Mouse (Mus musculus) stomach, embryonic 15.5 days (tissue): ENCODE measurements around the gene Gm4952. TPM values are rescaled to one million over a fixed set of nuclear protein-coding genes. Genes with fewer than 3 reads are reported as not detected.
"Not testable (repeated sequence)": the region's sequence is repeated elsewhere in the genome, so short reads cannot be mapped to it uniquely, and the experiment has no call there.

Source experiments
- ATAC-seq: fragments of 200-750 bp; cut with Nextera tagmentation; 2 replicates; pipeline ENCODE4 v1.8.0; 2017; ENCODE audit warnings: low read depth, moderate number of reproducible peaks, moderate TSS enrichment; ENCODE audit not compliant: insufficient read depth, low FRiP score
- H3K27ac ChIP-seq: fragments of 300-500 bp; sonication (generic); 2 replicates; pipeline ENCODE4 v1.5.1; 2015; ENCODE audit warnings: mild to moderate bottlenecking, inconsistent platforms
- H3K27me3 ChIP-seq: fragments of 300-500 bp; sonication (generic); replicated peaks from 2 replicates; pipeline ENCODE4 v1.6.1; 2015; ENCODE audit warnings: inconsistent platforms
- H3K36me3 ChIP-seq: fragments of 300-500 bp; sonication (generic); 2 replicates; pipeline ENCODE4 v1.6.1; 2015; ENCODE audit warnings: inconsistent platforms
- H3K4me1 ChIP-seq: fragments of 300-500 bp; sonication (generic); 2 replicates; pipeline ENCODE4 v1.6.1; 2015; ENCODE audit warnings: inconsistent platforms
- H3K4me2 ChIP-seq: fragments of 300-500 bp; sonication (generic); 2 replicates; pipeline ENCODE4 v1.6.1; 2015; ENCODE audit warnings: mild to moderate bottlenecking, inconsistent platforms
- H3K4me3 ChIP-seq: fragments of 300-500 bp; sonication (generic); replicated peaks from 2 replicates; pipeline ENCODE4 v1.5.1; 2015; ENCODE audit warnings: inconsistent platforms
- H3K9ac ChIP-seq: fragments of 300-500 bp; sonication (generic); 2 replicates; pipeline ENCODE4 v1.6.1; 2015; ENCODE audit warnings: inconsistent platforms
- H3K9me3 ChIP-seq: fragments of 300-500 bp; sonication (generic); 2 replicates; pipeline ENCODE4 v1.6.1; 2016; ENCODE audit warnings: inconsistent platforms
- WGBS: fragments of 180-500 bp; shearing (Covaris S2); methylation state at CpG from one replicate; pipeline ENCODE4 v1.1.7; 2015; 5-methylcytosine and 5-hydroxymethylcytosine counted together
- polyA plus RNA-seq: library from polyadenylated mRNA; unstranded; fragments of >200 nt; fragmentation: Nextera tagmentation; extraction: Ambion mirVana; gene quantifications from 2 replicates; pipeline ENCODE4 v1.2.1, GENCODE M21; 2015

Gm4952 gene
- polyA plus RNA-seq, 1 experiment from 2014 or later = 0.32 TPM

GRCm38 (mm10) chr19:12633176-12633575 lies 33.4 kb downstream of the Gm4952 start, which contains the start of gene Glyat:
Gene Glyat (plus strand): TSS chr19:12633308.
- Histone ChIP-seq H3K4me2 (no peak within 1 kb of the TSS), H3K9me3 (no peaks in the 10 kb centered on the region), H3K4me3 (no peak within 1 kb of the TSS), H3K36me3 (no peaks in the 10 kb centered on the region), H3K9ac (no peak within 1 kb of the TSS), H3K4me1 (no peaks in the 10 kb centered on the region), H3K27me3 (no peaks in the 10 kb centered on the region), H3K27ac (no peak within 1 kb of the TSS)
- no peak for ATAC-seq
- WGBS = 62% methylated on average over 4 of the region's 4 CpGs

GRCm38 (mm10) chr19:12634259-12634658 lies 34.5 kb downstream of the Gm4952 start:
- no peak for ATAC-seq
- no peaks in the 10 kb centered on the region for H3K4me1 ChIP-seq
- H3K27me3 ChIP-seq = no peaks in the 10 kb centered on the region
- no peak overlapping the region for H3K4me2 ChIP-seq
- WGBS = 84% methylated on average over 3 of the region's 3 CpGs
- no peak overlapping the region for H3K27ac ChIP-seq
- H3K9me3 ChIP-seq = no peaks in the 10 kb centered on the region
- H3K36me3 ChIP-seq = no peaks in the 10 kb centered on the region
- no peak overlapping the region for H3K9ac ChIP-seq
- H3K4me3 ChIP-seq = no peak overlapping the region

GRCm38 (mm10) chr19:12634963-12635362 lies 35.2 kb downstream of the Gm4952 start:
- ATAC-seq = no peak

GRCm38 (mm10) chr19:12636863-12637262 lies 37.1 kb downstream of the Gm4952 start:
- no peak for ATAC-seq

More at GRCm38 (mm10) chr19:12634963-12635362, 35.2 kb downstream of the Gm4952 start:
- H3K27me3 ChIP-seq = no peaks in the 10 kb centered on the region
- no peaks in the 10 kb centered on the region for H3K36me3 ChIP-seq
- H3K27ac ChIP-seq = no peak overlapping the region
- 77% methylated on average over 4 of the region's 4 CpGs for WGBS
- no peak overlapping the region for H3K9ac ChIP-seq
- no peaks in the 10 kb centered on the region for H3K4me1 ChIP-seq
- no peak overlapping the region for H3K4me2 ChIP-seq
- H3K4me3 ChIP-seq = no peak overlapping the region
- no peaks in the 10 kb centered on the region for H3K9me3 ChIP-seq

GRCm38 (mm10) chr19:12638049-12638448 lies 38.3 kb downstream of the Gm4952 start:
- H3K36me3 ChIP-seq = no peaks in the 10 kb centered on the region
- no peak overlapping the region for H3K9ac ChIP-seq
- H3K9me3 ChIP-seq = no peaks in the 10 kb centered on the region
- WGBS = 72% methylated on average over 1 of the region's 1 CpGs
- no peaks in the 10 kb centered on the region for H3K27me3 ChIP-seq
- H3K4me2 ChIP-seq = no peak overlapping the region
- H3K4me3 ChIP-seq = no peak overlapping the region
- no peak overlapping the region for H3K27ac ChIP-seq
- ATAC-seq = no peak
- no peaks in the 10 kb centered on the region for H3K4me1 ChIP-seq

More at GRCm38 (mm10) chr19:12636863-12637262, 37.1 kb downstream of the Gm4952 start:
- Histone ChIP-seq H3K4me1 (no peaks in the 10 kb centered on the region), H3K4me3 (no peak overlapping the region), H3K4me2 (no peak overlapping the region), H3K27ac (no peak overlapping the region), H3K36me3 (no peaks in the 10 kb centered on the region), H3K27me3 (no peaks in the 10 kb centered on the region), H3K9ac (no peak overlapping the region), H3K9me3 (no peaks in the 10 kb centered on the region)
- 60% methylated on average over 3 of the region's 3 CpGs for WGBS

GRCm38 (mm10) chr19:12649511-12649910 lies 49.7 kb downstream of the Gm4952 start:
- Histone ChIP-seq H3K9me3 (no peaks in the 10 kb centered on the region), H3K27me3 (no peaks in the 10 kb centered on the region), H3K4me1 (no peaks in the 10 kb centered on the region), H3K4me3 (no peak overlapping the region), H3K9ac (no peak overlapping the region), H3K27ac (no peak overlapping the region), H3K36me3 (no peaks in the 10 kb centered on the region), H3K4me2 (no peak overlapping the region)
- no peak for ATAC-seq

GRCm38 (mm10) chr19:12666156-12666555 lies 66.4 kb downstream of the Gm4952 start:
- Histone ChIP-seq H3K9me3 (no peaks in the 10 kb centered on the region), H3K36me3 (no peaks in the 10 kb centered on the region), H3K27me3 (no peaks in the 10 kb centered on the region), H3K4me3 (no peak overlapping the region), H3K4me2 (no peak overlapping the region), H3K27ac (no peak overlapping the region), H3K9ac (no peak overlapping the region), H3K4me1 (no peaks in the 10 kb centered on the region)
- 73% methylated on average over 1 of the region's 1 CpGs for WGBS
- no peak for ATAC-seq

- not testable (repeated sequence) for H3K9me3 ChIP-seq, H3K4me3 ChIP-seq, H3K4me1 ChIP-seq, H3K36me3 ChIP-seq, H3K9ac ChIP-seq, H3K27me3 ChIP-seq, H3K4me2 ChIP-seq, H3K27ac ChIP-seq, ATAC-seq
- 90% methylated on average over 3 of the region's 3 CpGs for WGBS
Measured at GRCm38 (mm10) chr19:12668601-12669000, 68.8 kb downstream of the Gm4952 start.

GRCm38 (mm10) chr19:12670139-12670538 lies 70.4 kb downstream of the Gm4952 start, which contains the start of gene Olfr1442:
Gene Olfr1442 (plus strand): TSS chr19:12670439.
- Histone ChIP-seq H3K9me3 (no peaks in the 10 kb centered on the region), H3K9ac (no peak within 1 kb of the TSS), H3K27me3 (no peaks in the 10 kb centered on the region), H3K4me1 (no peaks in the 10 kb centered on the region), H3K4me3 (no peak within 1 kb of the TSS), H3K4me2 (no peak within 1 kb of the TSS), H3K27ac (no peak within 1 kb of the TSS), H3K36me3 (no peaks in the 10 kb centered on the region)
- no peak for ATAC-seq

- no peak overlapping the region for H3K9ac ChIP-seq
- no peaks in the 10 kb centered on the region for H3K9me3 ChIP-seq
- H3K27me3 ChIP-seq = no peaks in the 10 kb centered on the region
- no peak overlapping the region for H3K27ac ChIP-seq
- no peaks in the 10 kb centered on the region for H3K4me1 ChIP-seq
- no peak overlapping the region for H3K4me2 ChIP-seq
- WGBS = 81% methylated on average over 4 of the region's 4 CpGs
- no peak overlapping the region for H3K4me3 ChIP-seq
- no peak for ATAC-seq
- no peaks in the 10 kb centered on the region for H3K36me3 ChIP-seq
Measured at GRCm38 (mm10) chr19:12671051-12671450, 71.3 kb downstream of the Gm4952 start.

- H3K9me3 ChIP-seq = no peaks in the 10 kb centered on the region
- no peak within 1 kb of the TSS for H3K4me2 ChIP-seq
- H3K27ac ChIP-seq = no peak within 1 kb of the TSS
- no peak within 1 kb of the TSS for H3K4me3 ChIP-seq
- H3K27me3 ChIP-seq = no peaks in the 10 kb centered on the region
- no peak within 1 kb of the TSS for H3K9ac ChIP-seq
- ATAC-seq = no peak
- WGBS = 65% methylated on average over 3 of the region's 3 CpGs
- H3K4me1 ChIP-seq = no peaks in the 10 kb centered on the region
- no peaks in the 10 kb centered on the region for H3K36me3 ChIP-seq
Measured at GRCm38 (mm10) chr19:12677812-12678211, 78.0 kb downstream of the Gm4952 start, which contains the start of gene Olfr1443. Gene Olfr1443 (plus strand): TSS chr19:12678112.
